Mouse (Mus musculus) mouse trophoblast stem cell (cell line): Measurements from ENCODE around the gene Samd10.

ENCODE experiments used
- in situ Hi-C, 2 experiments: fragments of 300-500 bp; cut with MseI, MboI; formaldehyde crosslinking; loops; 2 replicates in 1 of 2; 3 replicates in 1 of 2; pipeline ENCODE4 v1.15.1; 2025

The Samd10 gene

GRCm38 (mm10) chr2:181598454-181599351, at the start of gene Samd10:
Samd10 (minus strand) TSS chr2:181599212.
- in situ Hi-C loops, result no loop called here

GRCm38 (mm10) chr2:181646626-181647472, 47.8 kb upstream of the Samd10 start:
- in situ Hi-C loops, result no loop called here

GRCm38 (mm10) chr2:181645666-181646065, 46.7 kb upstream of the Samd10 start:
- in situ Hi-C loops, result no loop called here

GRCm38 (mm10) chr2:181644361-181644760, 45.3 kb upstream of the Samd10 start:
- in situ Hi-C loops, result no loop called here

- in situ Hi-C loops, result no loop called here
These were observed 36.9 kb upstream of the Samd10 start for GRCm38 (mm10) chr2:181635865-181636264.

GRCm38 (mm10) chr2:181632624-181633023, 33.6 kb upstream of the Samd10 start:
- in situ Hi-C loops, result no loop called here

- in situ Hi-C loops, result no loop called here
These were observed 29.5 kb upstream of the Samd10 start for GRCm38 (mm10) chr2:181628471-181628870.

GRCm38 (mm10) chr2:181623401-181623800, 24.4 kb upstream of the Samd10 start:
- in situ Hi-C loops, result no loop called here

GRCm38 (mm10) chr2:181618761-181619495, 19.9 kb upstream of the Samd10 start:
- in situ Hi-C loops, result no loop called here

- in situ Hi-C loops, result no loop called here
These were observed 3.4 kb upstream of the Samd10 start for GRCm38 (mm10) chr2:181602367-181602766.

- in situ Hi-C loops, result no loop called here
These were observed 2.7 kb upstream of the Samd10 start for GRCm38 (mm10) chr2:181601751-181602145.

GRCm38 (mm10) chr2:181600828-181601750, 2.1 kb upstream of the Samd10 start:
- in situ Hi-C loops, result no loop called here

- in situ Hi-C loops, result no loop called here
These were observed 1.3 kb upstream of the Samd10 start for GRCm38 (mm10) chr2:181600226-181600758.

GRCm38 (mm10) chr2:181597378-181598061, 1.5 kb downstream of the Samd10 start:
- in situ Hi-C loops, result no loop called here

GRCm38 (mm10) chr2:181596221-181596960, 2.6 kb downstream of the Samd10 start:
- in situ Hi-C loops, result no loop called here

GRCm38 (mm10) chr2:181594946-181595696, 3.9 kb downstream of the Samd10 start:
- in situ Hi-C loops, result no loop called here

GRCm38 (mm10) chr2:181593937-181594336, 5.1 kb downstream of the Samd10 start:
- in situ Hi-C loops, result no loop called here

GRCm38 (mm10) chr2:181593042-181593421, 6.0 kb downstream of the Samd10 start:
- in situ Hi-C loops, result no loop called here
